Mouse (Mus musculus): Measurements from ENCODE around the gene Inpp5d.

Inpp5d gene

GRCm38 (mm10) chr1:87620211-87620668, at the start of gene Inpp5d:
TSS of gene Inpp5d (plus strand) at chr1:87620312.
- DNase-seq, result no peak

GRCm38 (mm10) chr1:87573261-87573660, 46.9 kb upstream of the Inpp5d start:
- DNase-seq, result no peak

GRCm38 (mm10) chr1:87573800-87574215, 46.3 kb upstream of the Inpp5d start, which contains the start of gene Ngef:
TSS of gene Ngef (minus strand) at chr1:87573870.
- DNase-seq, result no peak

GRCm38 (mm10) chr1:87574353-87574752, 45.8 kb upstream of the Inpp5d start:
- DNase-seq, result peak; percentile 20 to 23

- peak; percentile 53 to 60 for DNase-seq
Measured at GRCm38 (mm10) chr1:87574785-87575184, 45.3 kb upstream of the Inpp5d start.

- no peak for DNase-seq
Measured at GRCm38 (mm10) chr1:87578965-87579364, 41.1 kb upstream of the Inpp5d start.

GRCm38 (mm10) chr1:87580824-87581223, 39.3 kb upstream of the Inpp5d start:
- DNase-seq, result no peak

GRCm38 (mm10) chr1:87589162-87589561, 30.9 kb upstream of the Inpp5d start:
- DNase-seq, result no peak

GRCm38 (mm10) chr1:87589980-87590379, 30.1 kb upstream of the Inpp5d start:
- DNase-seq, result no peak

- DNase-seq, result no peak
Measured at GRCm38 (mm10) chr1:87594261-87594660, 25.9 kb upstream of the Inpp5d start.

GRCm38 (mm10) chr1:87594671-87595070, 25.4 kb upstream of the Inpp5d start:
- DNase-seq, result no peak

GRCm38 (mm10) chr1:87600533-87600932, 19.6 kb upstream of the Inpp5d start:
- no peak for DNase-seq

- no peak for DNase-seq
Measured at GRCm38 (mm10) chr1:87601801-87602200, 18.3 kb upstream of the Inpp5d start.

- DNase-seq, result no peak
Measured at GRCm38 (mm10) chr1:87603389-87603788, 16.7 kb upstream of the Inpp5d start.

GRCm38 (mm10) chr1:87605296-87605695, 14.8 kb upstream of the Inpp5d start:
- DNase-seq, result no peak

GRCm38 (mm10) chr1:87607385-87608091, 12.6 kb upstream of the Inpp5d start:
- peak; percentile 95 to 96 for DNase-seq

GRCm38 (mm10) chr1:87608416-87609046, 11.6 kb upstream of the Inpp5d start:
- DNase-seq, result peak; percentile 82 to 85

- peak in 1 of 2 experiments; percentile 44 for DNase-seq
Measured at GRCm38 (mm10) chr1:87614576-87615295, 5.4 kb upstream of the Inpp5d start.

- no peak for DNase-seq
Measured at GRCm38 (mm10) chr1:87620693-87621092, 581 bp downstream of the Inpp5d start.

- no peak for DNase-seq
Measured at GRCm38 (mm10) chr1:87621146-87621857, 1.2 kb downstream of the Inpp5d start.

- no peak for DNase-seq
Measured at GRCm38 (mm10) chr1:87621858-87622279, 1.8 kb downstream of the Inpp5d start.

- DNase-seq, result no peak
Measured at GRCm38 (mm10) chr1:87623977-87624666, 4.0 kb downstream of the Inpp5d start.

All from cerebellum, postnatal 14 days (tissue).